Mouse (Mus musculus): ENCODE results near the gene Slc36a2.

DNA sequence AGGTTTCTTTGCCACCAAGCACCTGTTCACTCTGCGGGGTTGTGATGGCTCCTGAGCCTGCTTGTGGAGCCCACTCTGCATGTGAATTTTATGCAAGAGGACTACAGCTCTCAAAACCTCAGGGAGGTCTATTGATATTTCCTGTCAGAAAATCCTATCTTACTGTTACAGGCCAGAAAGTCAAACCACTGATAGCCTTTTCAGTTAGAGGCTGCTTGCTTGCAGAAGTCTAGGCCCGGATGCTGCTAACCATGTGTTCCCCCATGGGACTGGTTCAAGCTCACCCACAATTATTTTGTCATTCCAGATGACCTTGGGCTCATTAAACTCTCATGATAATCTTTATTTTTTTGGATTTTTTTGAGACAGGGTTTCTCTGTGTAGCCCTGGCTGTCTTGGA lies 67.8 kb downstream of the Slc36a2 start:
- no peak for TF ChIP-seq EP300 (IDR thresholded peaks at IDR 0.05)
- no peak for TF ChIP-seq CTCF (IDR thresholded peaks at IDR 0.05)

Measured in lung, postnatal 0 days (tissue).